Mouse (Mus musculus): ENCODE measurements around the gene Wnt5b.

Wnt5b gene

GRCm38 (mm10) chr6:119543803-119544517 lies at the start of gene Wnt5b:
Wnt5b (minus strand) TSS chr6:119544347.
- no peak for DNase-seq (ENCODE audit: low spot score in 2 of 2)

GRCm38 (mm10) chr6:119590872-119591271 lies 46.7 kb upstream of the Wnt5b start:
- no peak for DNase-seq (ENCODE audit: low spot score in 2 of 2)

GRCm38 (mm10) chr6:119587897-119588296 lies 43.8 kb upstream of the Wnt5b start:
- DNase-seq (ENCODE audit: low spot score in 2 of 2): no peak

- DNase-seq (ENCODE audit: low spot score in 2 of 2): no peak
Observed at GRCm38 (mm10) chr6:119587454-119587853, 43.3 kb upstream of the Wnt5b start.

GRCm38 (mm10) chr6:119585652-119586375 lies 41.7 kb upstream of the Wnt5b start:
- no peak for DNase-seq (ENCODE audit: low spot score in 2 of 2)

GRCm38 (mm10) chr6:119584061-119584460 lies 39.9 kb upstream of the Wnt5b start:
- no peak for DNase-seq (ENCODE audit: low spot score in 2 of 2)

- no peak for DNase-seq (ENCODE audit: low spot score in 2 of 2)
Observed at GRCm38 (mm10) chr6:119583165-119583564, 39.0 kb upstream of the Wnt5b start.

GRCm38 (mm10) chr6:119576706-119577105 lies 32.6 kb upstream of the Wnt5b start:
- no peak for DNase-seq (ENCODE audit: low spot score in 2 of 2)

GRCm38 (mm10) chr6:119575331-119575730 lies 31.2 kb upstream of the Wnt5b start:
- DNase-seq (ENCODE audit: low spot score in 2 of 2): no peak

GRCm38 (mm10) chr6:119572296-119572695 lies 28.1 kb upstream of the Wnt5b start:
- no peak for DNase-seq (ENCODE audit: low spot score in 2 of 2)

- no peak for DNase-seq (ENCODE audit: low spot score in 2 of 2)
Observed at GRCm38 (mm10) chr6:119570797-119571196, 26.6 kb upstream of the Wnt5b start.

GRCm38 (mm10) chr6:119568339-119568738 lies 24.2 kb upstream of the Wnt5b start:
- no peak for DNase-seq (ENCODE audit: low spot score in 2 of 2)

GRCm38 (mm10) chr6:119565451-119566379 lies 21.6 kb upstream of the Wnt5b start:
- DNase-seq (ENCODE audit: low spot score in 2 of 2): no peak

- DNase-seq (ENCODE audit: low spot score in 2 of 2): no peak
Observed at GRCm38 (mm10) chr6:119562558-119562957, 18.4 kb upstream of the Wnt5b start.

- no peak for DNase-seq (ENCODE audit: low spot score in 2 of 2)
Observed at GRCm38 (mm10) chr6:119558855-119559254, 14.7 kb upstream of the Wnt5b start.

GRCm38 (mm10) chr6:119554439-119554838 lies 10.3 kb upstream of the Wnt5b start:
- no peak for DNase-seq (ENCODE audit: low spot score in 2 of 2)

GRCm38 (mm10) chr6:119544518-119544864 lies 344 bp upstream of the Wnt5b start:
- no peak for DNase-seq (ENCODE audit: low spot score in 2 of 2)

- DNase-seq (ENCODE audit: low spot score in 2 of 2): no peak
Observed at GRCm38 (mm10) chr6:119543456-119543802, 718 bp downstream of the Wnt5b start.

- no peak for DNase-seq (ENCODE audit: low spot score in 2 of 2)
Observed at GRCm38 (mm10) chr6:119535867-119536266, 8.3 kb downstream of the Wnt5b start.

- DNase-seq (ENCODE audit: low spot score in 2 of 2): no peak
Observed at GRCm38 (mm10) chr6:119533170-119533709, 10.9 kb downstream of the Wnt5b start.

GRCm38 (mm10) chr6:119529659-119530058 lies 14.5 kb downstream of the Wnt5b start:
- no peak for DNase-seq (ENCODE audit: low spot score in 2 of 2)

- DNase-seq (ENCODE audit: low spot score in 2 of 2): no peak
Observed at GRCm38 (mm10) chr6:119526498-119526897, 17.6 kb downstream of the Wnt5b start.

Measured in frontal cortex, postnatal 10 days (tissue).